Mouse (Mus musculus) embryonic fibroblast, embryonic 13.5 days (primary cell): ENCODE results near the gene Hvcn1. TPM values are rescaled to one million over a fixed set of nuclear protein-coding genes. Genes with fewer than 3 reads are reported as not detected.

ENCODE experiments used
- H3K27ac ChIP-seq: 2 replicates; pipeline ENCODE4 v1.5.1; 2012; ENCODE audit warnings: low read length, control low read depth, inconsistent platforms; ENCODE audit not compliant: insufficient read depth
- H3K4me1 ChIP-seq: 2 replicates; pipeline ENCODE4 v1.6.1; 2011; ENCODE audit warnings: low read length; ENCODE audit not compliant: control insufficient read depth, insufficient read depth
- H3K4me3 ChIP-seq: 2 replicates; pipeline ENCODE4 v1.5.1; 2011; ENCODE audit warnings: mild to moderate bottlenecking, control low read depth, low read length; ENCODE audit not compliant: insufficient read depth
- CTCF ChIP-seq: IDR thresholded peaks from 2 replicates; pipeline ENCODE4 v1.5.1; 2011; ENCODE audit warnings: mild to moderate bottlenecking, control low read depth, low read length, moderate library complexity, borderline replicate concordance; ENCODE audit not compliant: insufficient read depth
- POLR2A ChIP-seq: IDR thresholded peaks from 2 replicates; pipeline ENCODE4 v1.6.1; 2011; ENCODE audit warnings: low read depth, mild to moderate bottlenecking, control low read depth, low read length, moderate library complexity
- polyA plus RNA-seq: library from polyadenylated mRNA; stranded (reverse); fragments of >200 nt; gene quantifications from 2 replicates; pipeline ENCODE4 v1.2.4, GENCODE M21; 2011; ENCODE audit warnings: low read depth; ENCODE audit not compliant: missing spikeins, insufficient read length

The Hvcn1 gene
- polyA plus RNA-seq, 1 experiment = 3.1 TPM

DNA sequence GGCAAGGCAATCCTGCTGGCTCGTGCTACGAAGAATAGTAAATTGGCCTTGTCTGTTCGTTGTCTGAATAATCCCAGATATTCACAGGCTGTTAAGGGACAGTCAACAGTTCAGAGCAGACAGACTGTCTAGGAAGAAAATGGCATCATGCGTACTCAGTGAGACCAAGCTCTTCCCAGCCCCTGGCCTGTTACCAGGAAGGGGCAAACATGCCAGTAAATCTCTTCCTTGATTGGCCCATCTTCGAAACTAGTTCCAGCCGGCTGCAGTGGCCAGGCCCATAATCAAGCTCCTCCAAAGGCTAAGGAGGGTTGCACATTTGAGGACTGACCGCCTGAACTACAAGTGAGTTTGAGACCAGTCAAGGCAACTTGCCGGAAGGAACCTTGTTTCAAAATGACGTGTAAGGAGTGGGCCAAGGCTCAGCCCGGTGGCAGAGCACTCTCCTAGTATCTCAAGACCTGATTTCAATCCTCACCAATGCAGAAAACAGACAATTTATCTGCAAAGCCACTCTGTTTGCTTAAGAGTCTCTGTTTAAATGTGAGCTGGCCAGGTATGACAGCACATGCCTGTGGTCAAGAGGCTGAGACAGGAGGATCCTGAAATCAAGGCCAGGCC is 40.1 kb downstream of the Hvcn1 start:
- no peak overlapping the region for H3K4me3 ChIP-seq
- no peak for TF ChIP-seq POLR2A
- no peak for TF ChIP-seq CTCF
- H3K4me1 ChIP-seq = no peaks in the 10 kb centered on the region
- no peak overlapping the region for H3K27ac ChIP-seq

- TF ChIP-seq CTCF = no peak
- H3K4me3 ChIP-seq = no peak overlapping the region
- H3K27ac ChIP-seq = no peak overlapping the region
- H3K4me1 ChIP-seq = no peaks in the 10 kb centered on the region
These were observed 40.9 kb downstream of the Hvcn1 start for GRCm38 (mm10) chr5:122247529-122247928.

- TF ChIP-seq CTCF (no peak), POLR2A (no peak)
- Histone ChIP-seq H3K4me1 (no peaks in the 10 kb centered on the region), H3K27ac (no peak overlapping the region), H3K4me3 (no peak overlapping the region)
These were observed 41.3 kb downstream of the Hvcn1 start for GRCm38 (mm10) chr5:122247934-122248333.

DNA sequence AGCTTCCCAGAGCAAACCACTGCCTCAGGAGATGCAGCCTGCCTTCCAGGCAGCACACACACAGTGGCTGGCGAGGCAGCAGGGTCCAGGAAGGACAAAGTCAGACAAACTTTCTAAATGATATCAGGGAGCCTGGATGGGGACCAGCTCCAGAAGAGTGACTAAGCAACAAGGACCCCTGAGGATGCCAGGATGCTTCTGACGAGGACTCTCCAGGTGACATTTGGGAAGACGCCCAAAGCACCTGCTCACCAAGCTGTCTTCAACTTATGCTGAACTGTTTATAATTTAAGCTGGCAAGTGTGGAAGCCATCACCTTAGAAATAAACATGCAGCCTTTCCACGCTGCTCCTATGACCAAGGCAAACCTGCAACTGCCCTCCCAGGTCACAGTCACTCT is 42.7 kb downstream of the Hvcn1 start:
- no peak overlapping the region for H3K4me3 ChIP-seq
- no peak overlapping the region for H3K27ac ChIP-seq
- TF ChIP-seq POLR2A (no peak), CTCF (no peak)
- H3K4me1 ChIP-seq = no peaks in the 10 kb centered on the region

GRCm38 (mm10) chr5:122251895-122252606 is 45.4 kb downstream of the Hvcn1 start:
- Histone ChIP-seq H3K4me3 (no peak overlapping the region), H3K4me1 (no peaks in the 10 kb centered on the region), H3K27ac (no peak overlapping the region)
- TF ChIP-seq POLR2A (no peak), CTCF (no peak)

GRCm38 (mm10) chr5:122258027-122258741 is 51.6 kb downstream of the Hvcn1 start:
- H3K4me1 ChIP-seq = no peaks in the 10 kb centered on the region
- H3K27ac ChIP-seq = no peak overlapping the region
- no peak overlapping the region for H3K4me3 ChIP-seq
- TF ChIP-seq POLR2A = no peak
- no peak for TF ChIP-seq CTCF

DNA sequence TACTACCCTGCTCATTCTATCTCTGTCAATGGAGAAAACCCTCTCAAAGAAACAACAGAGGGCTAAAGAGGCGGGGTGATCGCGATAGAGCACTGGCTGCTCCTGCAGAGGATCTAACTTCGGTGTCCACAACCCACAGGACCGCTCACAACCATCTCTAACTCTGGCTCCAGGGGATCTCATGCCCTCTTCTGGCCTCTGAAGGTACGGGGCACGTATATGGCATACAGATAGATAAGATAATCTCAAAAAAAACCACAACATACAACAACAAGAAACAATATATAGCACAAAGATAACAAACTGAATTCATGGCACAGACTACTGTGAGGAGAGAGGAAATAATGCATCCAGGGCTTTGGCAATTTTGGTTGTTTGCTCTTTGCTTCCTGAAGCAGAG is 55.5 kb downstream of the Hvcn1 start:
- no peak overlapping the region for H3K27ac ChIP-seq
- no peak overlapping the region for H3K4me3 ChIP-seq
- no peaks in the 10 kb centered on the region for H3K4me1 ChIP-seq
- TF ChIP-seq CTCF (no peak), POLR2A (no peak)

DNA sequence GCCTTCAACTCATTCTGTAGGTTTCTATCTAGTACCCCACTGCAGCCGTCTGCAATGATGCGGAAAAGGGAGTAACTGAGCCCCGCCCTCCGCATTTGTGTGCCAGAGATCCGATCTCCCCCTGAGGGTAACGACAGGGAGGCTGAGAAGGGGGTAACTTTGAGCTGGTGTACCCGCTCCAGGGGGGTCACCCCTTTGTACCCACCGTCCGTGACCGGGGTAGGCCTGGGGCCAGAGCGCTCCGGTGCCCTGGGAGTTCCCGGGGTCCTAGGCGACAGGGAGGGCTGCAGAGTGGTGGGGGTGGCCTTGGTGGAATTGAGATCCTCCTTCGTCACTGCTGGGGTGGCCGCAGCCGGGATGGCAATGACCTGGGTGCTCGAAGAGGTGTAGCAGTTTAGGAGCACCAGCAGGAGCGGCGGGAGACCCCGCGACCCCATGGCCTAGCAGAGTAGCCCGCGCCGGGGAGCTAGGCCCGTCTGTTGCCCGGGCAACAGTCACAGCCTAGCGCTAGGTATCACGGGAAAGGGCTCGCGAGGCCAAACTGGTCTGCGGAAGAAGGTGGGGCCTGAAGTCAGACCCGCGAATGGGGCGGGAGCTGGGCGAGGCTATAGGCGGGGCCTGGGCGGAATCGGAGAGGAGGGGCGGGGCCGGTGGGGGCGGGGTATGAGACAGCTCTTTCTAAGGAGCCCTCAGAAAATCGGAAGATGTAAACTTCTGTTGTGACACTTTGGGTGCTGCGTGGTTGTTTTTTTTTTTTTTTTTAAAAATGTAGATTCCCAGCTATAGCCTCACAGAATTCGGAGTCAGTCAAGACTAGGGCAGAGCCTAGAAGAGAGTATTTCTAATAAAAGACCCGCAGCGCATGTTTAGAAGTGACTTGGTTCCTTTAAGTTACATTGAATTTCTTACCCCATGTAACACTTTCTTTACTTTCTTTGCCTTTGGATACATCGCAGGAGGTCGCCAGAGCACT is 57.6 kb downstream of the Hvcn1 start, which contains the start of gene Tctn1:
TSS of gene Tctn1 (minus strand) at position 528 of the 973 bp plus-strand sequence.
- no peak for TF ChIP-seq CTCF
- TF ChIP-seq POLR2A = peak; percentile 46
- peaks cover 4% of the 10 kb centered on the region; the same call in 1 of the 2 replicates for H3K4me1 ChIP-seq
- peak within 1 kb of the TSS; percentile 92 for H3K4me3 ChIP-seq
- no peak within 1 kb of the TSS for H3K27ac ChIP-seq

GRCm38 (mm10) chr5:122265187-122265586 is 58.6 kb downstream of the Hvcn1 start:
- TF ChIP-seq POLR2A = no peak
- no peak for TF ChIP-seq CTCF
- H3K27ac ChIP-seq = no peak overlapping the region
- peaks cover 4% of the 10 kb centered on the region; the same call in 1 of the 2 replicates for H3K4me1 ChIP-seq
- no peak overlapping the region for H3K4me3 ChIP-seq
